Mouse (Mus musculus) hindbrain, embryonic 12.5 days (tissue): ENCODE data around the gene Sult1b1. TPM values are rescaled to one million over a fixed set of nuclear protein-coding genes. Genes with fewer than 3 reads are reported as not detected.
"Not testable (repeated sequence)": the region's sequence is repeated elsewhere in the genome, so short reads cannot be mapped to it uniquely, and the experiment has no call there.

Source experiments
- ATAC-seq: fragments of 200-750 bp; cut with Nextera tagmentation; 2 replicates; pipeline ENCODE4 v1.8.0; 2017; ENCODE audit warnings: moderate TSS enrichment; ENCODE audit not compliant: low FRiP score
- H3K27ac ChIP-seq: fragments of 300-500 bp; sonication (generic); 2 replicates; pipeline ENCODE4 v1.5.1; 2016; ENCODE audit warnings: mild to moderate bottlenecking
- H3K27me3 ChIP-seq: fragments of 300-500 bp; sonication (generic); 2 replicates; pipeline ENCODE4 v1.6.1; 2016; ENCODE audit warnings: mild to moderate bottlenecking
- H3K36me3 ChIP-seq: fragments of 300-500 bp; sonication (generic); 2 replicates; pipeline ENCODE4 v1.6.1; 2016; ENCODE audit warnings: mild to moderate bottlenecking
- H3K4me1 ChIP-seq: fragments of 300-500 bp; sonication (generic); 2 replicates; pipeline ENCODE4 v1.6.1; 2016
- H3K4me2 ChIP-seq: fragments of 300-500 bp; sonication (generic); replicated peaks from 2 replicates; pipeline ENCODE4 v1.6.1; 2016; ENCODE audit warnings: mild to moderate bottlenecking
- H3K4me3 ChIP-seq: fragments of 300-500 bp; sonication (generic); 2 replicates; pipeline ENCODE4 v1.5.1; 2016; ENCODE audit warnings: mild to moderate bottlenecking
- H3K9ac ChIP-seq: fragments of 300-500 bp; sonication (generic); 2 replicates; pipeline ENCODE4 v1.6.1; 2016; ENCODE audit warnings: mild to moderate bottlenecking, moderate library complexity
- H3K9me3 ChIP-seq: fragments of 300-500 bp; sonication (generic); replicated peaks from 2 replicates; pipeline ENCODE4 v1.6.1; 2016; ENCODE audit warnings: mild to moderate bottlenecking
- WGBS: fragments of 180-500 bp; shearing (Covaris S2); methylation state at CpG from one replicate; pipeline ENCODE4 v1.1.7; 2016; 5-methylcytosine and 5-hydroxymethylcytosine counted together
- polyA plus RNA-seq: library from polyadenylated mRNA; unstranded; fragments of >200 nt; fragmentation: Nextera tagmentation; extraction: Ambion mirVana; gene quantifications from 2 replicates; pipeline ENCODE4 v1.2.1, GENCODE M21; 2016

Gene Sult1b1
- polyA plus RNA-seq, 1 experiment from 2014 or later: not detected

DNA sequence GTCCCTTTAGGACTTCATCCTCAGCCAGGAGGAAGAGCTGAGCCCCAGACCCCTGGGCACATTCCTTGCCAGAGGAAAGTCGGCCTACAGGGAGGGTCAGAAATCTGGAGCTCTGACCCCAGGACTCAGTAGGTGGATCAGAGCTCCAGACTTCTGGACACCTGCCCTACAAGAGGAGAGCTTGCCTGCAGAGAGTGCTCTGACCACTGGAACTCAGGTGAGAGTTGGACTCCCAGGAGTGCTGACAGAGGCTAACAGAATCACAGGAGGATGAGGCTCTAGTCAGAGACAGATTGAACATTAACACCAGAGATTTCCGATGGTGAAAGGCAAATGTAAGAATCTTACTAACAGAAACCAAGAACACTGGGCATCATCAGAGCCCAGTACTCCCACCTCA is 14.4 kb downstream of the Sult1b1 start:
- not testable (repeated sequence) for H3K27me3 ChIP-seq, H3K27ac ChIP-seq, H3K4me2 ChIP-seq, H3K9me3 ChIP-seq, H3K9ac ChIP-seq, ATAC-seq, H3K36me3 ChIP-seq, H3K4me3 ChIP-seq, H3K4me1 ChIP-seq
- WGBS: 94% methylated on average over 2 of the region's 2 CpGs

DNA sequence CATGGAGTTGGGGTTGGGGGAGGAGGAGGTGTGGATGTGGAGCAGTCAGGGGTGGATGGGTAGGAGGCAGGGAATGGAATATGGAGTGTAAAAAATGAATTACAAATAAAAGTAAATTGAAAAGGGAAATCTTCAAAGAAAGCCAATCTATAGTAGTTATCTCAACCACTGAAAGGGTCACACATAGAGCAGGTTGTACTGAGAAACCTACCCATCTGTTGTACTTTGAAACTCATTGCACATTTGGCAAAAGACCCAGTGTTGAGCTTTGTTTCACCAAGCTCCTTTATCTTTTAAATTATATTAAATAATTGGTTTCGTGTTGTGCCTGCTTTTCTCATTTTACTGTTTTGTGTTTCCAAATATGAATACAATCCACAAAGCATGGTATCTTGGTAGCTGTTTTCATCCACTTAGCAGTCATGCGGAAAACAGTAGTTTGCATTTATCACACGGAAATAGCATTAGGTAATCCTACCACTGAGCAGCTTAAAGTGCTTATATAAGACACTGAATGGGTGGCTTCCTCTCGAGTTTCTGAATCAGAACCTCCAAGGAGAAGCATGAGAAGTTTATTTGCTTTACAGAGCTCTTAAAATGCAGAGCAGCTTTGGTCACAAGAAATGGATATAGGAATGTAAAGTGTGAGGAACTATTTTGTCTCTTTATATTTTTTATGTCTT is 32.1 kb downstream of the Sult1b1 start:
- H3K27me3 ChIP-seq: no peaks in the 10 kb centered on the region
- no peak for ATAC-seq
- H3K4me3 ChIP-seq: no peak overlapping the region
- WGBS: 72% methylated on average over 4 of the region's 4 CpGs
- no peak overlapping the region for H3K27ac ChIP-seq
- H3K9me3 ChIP-seq: no peaks in the 10 kb centered on the region
- no peaks in the 10 kb centered on the region for H3K36me3 ChIP-seq
- no peak overlapping the region for H3K9ac ChIP-seq
- no peaks in the 10 kb centered on the region for H3K4me1 ChIP-seq
- no peak overlapping the region for H3K4me2 ChIP-seq

DNA sequence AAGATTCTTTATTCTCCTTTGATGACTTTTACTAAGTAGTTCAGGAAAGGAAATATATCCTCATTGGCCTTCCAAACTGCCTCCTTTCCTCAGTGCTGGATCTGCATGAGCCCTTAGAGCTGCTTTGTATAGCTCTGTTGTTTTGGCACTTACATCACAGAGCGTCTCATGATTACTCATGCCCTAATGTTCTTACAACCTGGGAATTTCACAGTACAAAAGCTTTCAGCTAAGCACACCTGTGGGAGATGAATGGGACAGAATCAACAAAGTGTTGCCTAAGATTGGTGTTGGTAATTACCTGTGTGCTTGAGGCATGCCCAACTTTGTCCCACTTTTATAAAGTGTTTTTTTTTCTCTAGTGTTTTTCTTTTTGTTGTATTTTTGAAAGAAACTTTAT is 35.3 kb downstream of the Sult1b1 start:
- WGBS: 63% methylated on average over 1 of the region's 1 CpGs

DNA sequence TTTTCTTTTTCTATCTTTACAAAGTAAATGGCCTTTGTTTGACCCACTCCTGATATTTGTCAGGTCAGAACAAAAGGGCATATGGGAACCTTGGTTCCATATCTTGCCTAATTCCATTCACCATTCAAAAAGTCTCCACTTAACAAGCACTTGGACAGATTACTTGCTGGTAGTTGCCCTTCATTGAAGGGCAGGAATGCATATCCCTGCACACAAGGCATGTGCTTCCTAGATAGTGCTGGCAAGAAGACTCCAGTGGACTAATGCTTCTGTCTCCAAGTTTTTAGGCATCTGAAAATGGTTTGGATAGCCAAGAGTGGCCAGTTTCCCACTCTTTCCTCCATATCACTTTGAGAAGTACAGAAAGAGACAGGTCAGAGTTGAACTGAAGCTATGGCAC is 38.7 kb downstream of the Sult1b1 start:
- H3K9me3 ChIP-seq: no peaks in the 10 kb centered on the region
- no peak overlapping the region for H3K4me2 ChIP-seq
- no peak overlapping the region for H3K9ac ChIP-seq
- no peaks in the 10 kb centered on the region for H3K36me3 ChIP-seq
- no peak overlapping the region for H3K27ac ChIP-seq
- H3K27me3 ChIP-seq: no peaks in the 10 kb centered on the region
- H3K4me3 ChIP-seq: no peak overlapping the region
- no peak for ATAC-seq
- no peaks in the 10 kb centered on the region for H3K4me1 ChIP-seq

More for the DNA sequence above, 35.3 kb downstream of the Sult1b1 start:
- Histone ChIP-seq H3K27ac (no peak overlapping the region), H3K36me3 (no peaks in the 10 kb centered on the region), H3K4me2 (no peak overlapping the region), H3K9ac (no peak overlapping the region), H3K27me3 (no peaks in the 10 kb centered on the region), H3K4me1 (no peaks in the 10 kb centered on the region), H3K4me3 (no peak overlapping the region), H3K9me3 (no peaks in the 10 kb centered on the region)
- ATAC-seq: no peak

DNA sequence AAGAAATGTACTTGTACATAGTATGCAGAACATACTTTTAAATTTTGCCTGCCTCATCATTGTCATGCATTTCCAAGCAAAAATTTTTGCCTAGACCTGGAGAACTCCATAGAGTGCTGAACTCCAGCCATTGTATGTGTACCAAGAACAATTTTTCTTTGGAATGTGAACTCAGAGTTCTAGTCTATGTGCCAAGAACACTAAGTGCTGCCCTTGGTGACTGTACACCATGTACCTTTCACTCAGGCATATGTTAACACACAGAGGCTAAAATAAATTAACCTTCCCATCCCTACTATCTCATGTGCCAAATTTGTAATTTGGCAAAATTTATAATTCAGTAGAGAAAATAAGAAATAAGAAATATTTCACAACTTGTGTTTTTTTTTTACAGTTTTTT is 39.1 kb downstream of the Sult1b1 start:
- Histone ChIP-seq H3K9me3 (no peaks in the 10 kb centered on the region), H3K4me2 (no peak overlapping the region), H3K27me3 (no peaks in the 10 kb centered on the region), H3K4me1 (no peaks in the 10 kb centered on the region), H3K36me3 (no peaks in the 10 kb centered on the region), H3K27ac (no peak overlapping the region), H3K4me3 (no peak overlapping the region), H3K9ac (no peak overlapping the region)
- ATAC-seq: no peak

DNA sequence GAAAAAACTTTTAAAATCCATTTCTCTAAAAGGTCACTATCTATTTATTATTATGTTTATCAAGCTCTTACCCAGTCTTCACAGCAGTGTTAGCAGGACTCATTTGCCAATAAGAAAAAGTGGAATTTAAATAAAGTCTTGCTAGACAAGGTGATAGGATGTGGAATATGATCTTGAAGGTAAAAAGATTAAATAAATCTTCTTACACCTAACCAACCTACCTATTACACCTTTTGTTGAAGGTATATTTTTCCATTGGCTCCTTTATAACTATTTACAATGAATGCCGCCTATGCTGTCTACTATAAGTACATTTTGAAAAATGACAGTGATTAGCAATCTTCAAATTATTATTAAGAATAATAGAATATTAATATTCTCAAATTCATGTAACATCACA is 47.2 kb downstream of the Sult1b1 start, which contains the start of gene Ugt2a1:
Ugt2a1 (minus strand) TSS at position 101 of the 400 bp plus-strand sequence.
- no peaks in the 10 kb centered on the region for H3K9me3 ChIP-seq
- WGBS: 84% methylated on average over 1 of the region's 1 CpGs
- H3K36me3 ChIP-seq: no peaks in the 10 kb centered on the region
- H3K4me1 ChIP-seq: no peaks in the 10 kb centered on the region
- H3K4me3 ChIP-seq: no peak within 1 kb of the TSS
- no peak within 1 kb of the TSS for H3K9ac ChIP-seq
- no peak within 1 kb of the TSS for H3K4me2 ChIP-seq
- H3K27ac ChIP-seq: no peak within 1 kb of the TSS
- no peak for ATAC-seq
- no peaks in the 10 kb centered on the region for H3K27me3 ChIP-seq

DNA sequence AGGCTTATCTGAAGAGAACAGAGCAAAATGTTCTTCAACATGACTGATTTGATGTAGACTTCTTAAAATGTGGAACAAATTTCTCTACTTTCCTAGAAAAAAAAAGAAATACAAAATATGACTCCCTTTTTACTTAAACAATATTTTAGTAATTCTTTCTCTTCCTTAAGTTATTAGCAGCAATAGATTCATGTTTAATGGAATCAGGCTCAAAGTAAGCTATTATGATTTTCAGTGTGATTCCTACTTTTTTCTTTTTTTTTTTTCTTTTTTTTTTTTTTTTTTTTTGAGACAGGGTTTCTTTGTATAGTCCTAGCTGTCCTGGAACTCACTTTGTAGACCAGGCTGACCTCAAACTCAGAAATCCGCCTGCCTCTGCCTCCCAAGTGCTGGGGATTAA is 51.3 kb downstream of the Sult1b1 start, which contains the start of gene Gm43638:
Gm43638 (minus strand) TSS at position 101 of the 400 bp plus-strand sequence.
- not testable (repeated sequence) for ATAC-seq

DNA sequence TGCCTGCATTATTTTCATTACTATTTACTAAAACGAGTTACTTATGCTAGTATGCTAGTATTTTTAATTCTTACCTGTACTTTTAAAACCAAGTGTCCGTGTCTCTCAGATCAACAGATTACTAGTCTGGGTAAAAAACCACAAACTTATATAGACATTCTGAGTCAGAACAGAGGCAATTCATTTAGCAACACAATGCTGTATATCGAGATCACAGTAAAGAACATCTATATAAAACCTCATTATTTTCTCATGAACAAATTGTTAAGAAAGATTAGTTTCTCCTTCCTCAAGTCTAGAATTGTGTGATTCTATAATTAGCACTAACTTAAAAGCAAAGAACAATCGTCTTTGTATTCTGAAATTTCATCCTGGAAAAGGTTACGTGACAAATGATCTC is 55.8 kb downstream of the Sult1b1 start, which contains the start of gene Ugt2a2:
Ugt2a2 (minus strand) TSS at position 101 of the 400 bp plus-strand sequence.
- WGBS: 81% methylated on average over 5 of the region's 5 CpGs
- Histone ChIP-seq H3K27ac (no peak within 1 kb of the TSS), H3K9me3 (no peaks in the 10 kb centered on the region), H3K9ac (no peak within 1 kb of the TSS), H3K4me3 (no peak within 1 kb of the TSS), H3K36me3 (no peaks in the 10 kb centered on the region), H3K27me3 (no peaks in the 10 kb centered on the region), H3K4me1 (no peaks in the 10 kb centered on the region), H3K4me2 (no peak within 1 kb of the TSS)
- no peak for ATAC-seq

More for the DNA sequence above, 51.3 kb downstream of the Sult1b1 start, which contains the start of gene Gm43638:
- H3K27ac ChIP-seq, H3K4me3 ChIP-seq, H3K27me3 ChIP-seq, H3K9ac ChIP-seq, H3K9me3 ChIP-seq, H3K4me1 ChIP-seq, H3K4me2 ChIP-seq, H3K36me3 ChIP-seq: not testable (repeated sequence)
- 88% methylated on average over 1 of the region's 1 CpGs for WGBS

Other genes starting within 250 kb of the Sult1b1 start
- not detected in 2 replicates for gene Ugt2a3, start 201.0 kb downstream of the Sult1b1 start, polyA plus RNA-seq
- gene Ugt2b38, start 114.0 kb downstream of the Sult1b1 start, polyA plus RNA-seq: not detected in 2 replicates
- gene Ugt2a2, start 55.9 kb downstream of the Sult1b1 start, polyA plus RNA-seq: not detected in 2 replicates
- not detected in 2 replicates for gene Gm43638, start 51.4 kb downstream of the Sult1b1 start, polyA plus RNA-seq
- gene Ugt2a1, start 47.3 kb downstream of the Sult1b1 start, polyA plus RNA-seq: not detected in 2 replicates
- not detected in 2 replicates for gene Sult1d1, start 30.8 kb upstream of the Sult1b1 start, polyA plus RNA-seq
- not detected in 2 replicates for gene Sult1e1, start 53.4 kb upstream of the Sult1b1 start, polyA plus RNA-seq
- not detected in 2 replicates for gene Csn1s1, start 128.0 kb upstream of the Sult1b1 start, polyA plus RNA-seq
- gene Csn2, start 161.4 kb upstream of the Sult1b1 start, polyA plus RNA-seq: not detected in 2 replicates
- not detected in 2 replicates for gene Csn1s2a, start 236.4 kb upstream of the Sult1b1 start, polyA plus RNA-seq